Mouse (Mus musculus) midbrain, embryonic 16.5 days (tissue): Measurements from ENCODE around the gene Dtnbp1. TPM values are rescaled to one million over a fixed set of nuclear protein-coding genes. Genes with fewer than 3 reads are reported as not detected.

ENCODE experiments used
- ATAC-seq: fragments of 200-750 bp; cut with Nextera tagmentation; 2 replicates; pipeline ENCODE4 v1.8.0; 2017; ENCODE audit warnings: moderate TSS enrichment
- H3K27ac ChIP-seq: fragments of 300-500 bp; sonication (generic); 2 replicates; pipeline ENCODE4 v1.5.1; 2014; ENCODE audit warnings: mild to moderate bottlenecking, low read length, mixed read lengths
- H3K27me3 ChIP-seq: fragments of 300-500 bp; sonication (generic); 2 replicates; pipeline ENCODE4 v1.6.1; 2014; ENCODE audit warnings: low read depth, low read length, mixed read lengths; ENCODE audit not compliant: control insufficient read depth, insufficient read depth
- H3K36me3 ChIP-seq: fragments of 300-500 bp; sonication (generic); 2 replicates; pipeline ENCODE4 v1.6.1; 2014; ENCODE audit warnings: mild to moderate bottlenecking, low read length, moderate library complexity, mixed read lengths; ENCODE audit not compliant: control insufficient read depth, insufficient read depth
- H3K4me1 ChIP-seq: fragments of 300-500 bp; sonication (generic); 2 replicates; pipeline ENCODE4 v1.6.1; 2014; ENCODE audit warnings: mild to moderate bottlenecking, low read length, mixed read lengths; ENCODE audit not compliant: control insufficient read depth, insufficient read depth
- H3K4me2 ChIP-seq: fragments of 300-500 bp; sonication (generic); 2 replicates; pipeline ENCODE4 v1.6.1; 2014; ENCODE audit warnings: mild to moderate bottlenecking, low read length, mixed read lengths
- H3K4me3 ChIP-seq: fragments of 300-500 bp; sonication (generic); 2 replicates; pipeline ENCODE4 v1.5.1; 2014; ENCODE audit warnings: low read depth, mild to moderate bottlenecking, low read length, moderate library complexity, mixed read lengths
- H3K9ac ChIP-seq: fragments of 300-500 bp; sonication (generic); 2 replicates; pipeline ENCODE4 v1.6.1; 2014; ENCODE audit warnings: low read depth, low read length, mixed read lengths
- H3K9me3 ChIP-seq: fragments of 300-500 bp; sonication (generic); replicated peaks from 2 replicates; pipeline ENCODE4 v1.6.1; 2014; ENCODE audit warnings: mild to moderate bottlenecking, low read length, mixed read lengths; ENCODE audit not compliant: control insufficient read depth, poor library complexity, severe bottlenecking
- WGBS: fragments of 180-500 bp; shearing (Covaris S2); extraction: QIAGEN DNeasy Blood & Tissue Kit; methylation state at CpG from one replicate; pipeline ENCODE4 v1.1.7; 2014; 5-methylcytosine and 5-hydroxymethylcytosine counted together
- polyA plus RNA-seq: library from polyadenylated mRNA; unstranded; fragments of >200 nt; fragmentation: Nextera tagmentation; extraction: Ambion mirVana; gene quantifications from 2 replicates; pipeline ENCODE4 v1.2.1, GENCODE M21; 2015

The Dtnbp1 gene
- polyA plus RNA-seq, 1 experiment from 2014 or later, result 136 TPM

- H3K9me3 ChIP-seq, result no peaks in the 10 kb centered on the region
- WGBS, result under 1% methylated on average over 8 of the region's 8 CpGs
- H3K27ac ChIP-seq, result peak overlapping the region; percentile 96
- peak overlapping the region; percentile 57 for H3K4me3 ChIP-seq
- peaks cover 2% of the 10 kb centered on the region; the same call in 1 of the 2 replicates for H3K36me3 ChIP-seq
- peak overlapping the region; percentile 82 for H3K9ac ChIP-seq
- H3K4me2 ChIP-seq, result peak overlapping the region; percentile 54
- peaks cover 35% of the 10 kb centered on the region for H3K4me1 ChIP-seq
- peak; percentile 85 for ATAC-seq
- no peaks in the 10 kb centered on the region for H3K27me3 ChIP-seq
Measured at GRCm38 (mm10) chr13:44946880-44947635, 54.9 kb downstream of the Dtnbp1 start.

GRCm38 (mm10) chr13:44943618-44944017, 58.3 kb downstream of the Dtnbp1 start:
- H3K4me3 ChIP-seq, result no peak overlapping the region
- peaks cover 35% of the 10 kb centered on the region for H3K4me1 ChIP-seq
- no peak for ATAC-seq
- no peaks in the 10 kb centered on the region for H3K9me3 ChIP-seq
- no peaks in the 10 kb centered on the region for H3K27me3 ChIP-seq
- H3K36me3 ChIP-seq, result no peaks in the 10 kb centered on the region
- H3K27ac ChIP-seq, result no peak overlapping the region
- 70% methylated on average over 2 of the region's 2 CpGs for WGBS
- H3K4me2 ChIP-seq, result no peak overlapping the region
- no peak overlapping the region for H3K9ac ChIP-seq

GRCm38 (mm10) chr13:44939326-44940035, 62.5 kb downstream of the Dtnbp1 start:
- Histone ChIP-seq H3K9me3 (no peaks in the 10 kb centered on the region), H3K4me2 (no peak overlapping the region), H3K27ac (no peak overlapping the region), H3K36me3 (no peaks in the 10 kb centered on the region), H3K27me3 (no peaks in the 10 kb centered on the region), H3K9ac (no peak overlapping the region), H3K4me3 (no peak overlapping the region), H3K4me1 (peaks cover 18% of the 10 kb centered on the region)
- no peak for ATAC-seq
- WGBS, result 79% methylated on average over 8 of the region's 8 CpGs

- Histone ChIP-seq H3K27ac (no peak overlapping the region), H3K9me3 (no peaks in the 10 kb centered on the region), H3K27me3 (no peaks in the 10 kb centered on the region), H3K9ac (no peak overlapping the region), H3K4me2 (no peak overlapping the region), H3K4me1 (peaks cover 16% of the 10 kb centered on the region), H3K36me3 (no peaks in the 10 kb centered on the region), H3K4me3 (no peak overlapping the region)
- ATAC-seq, result no peak
- 89% methylated on average over 3 of the region's 3 CpGs for WGBS
Measured at GRCm38 (mm10) chr13:44937681-44938080, 64.3 kb downstream of the Dtnbp1 start.

- Histone ChIP-seq H3K9ac (no peak overlapping the region), H3K27ac (no peak overlapping the region), H3K4me3 (no peak overlapping the region), H3K27me3 (no peaks in the 10 kb centered on the region), H3K4me2 (no peak overlapping the region), H3K36me3 (no peaks in the 10 kb centered on the region), H3K9me3 (no peaks in the 10 kb centered on the region), H3K4me1 (peaks cover 18% of the 10 kb centered on the region)
- ATAC-seq, result no peak
- 21% methylated on average over 7 of the region's 7 CpGs for WGBS
Measured at GRCm38 (mm10) chr13:44933575-44933974, 68.4 kb downstream of the Dtnbp1 start.

GRCm38 (mm10) chr13:44932307-44933264, 69.4 kb downstream of the Dtnbp1 start:
- Histone ChIP-seq H3K36me3 (no peaks in the 10 kb centered on the region), H3K27ac (no peak overlapping the region), H3K27me3 (no peaks in the 10 kb centered on the region), H3K4me3 (no peak overlapping the region), H3K4me1 (peaks cover 18% of the 10 kb centered on the region), H3K9ac (no peak overlapping the region), H3K9me3 (no peaks in the 10 kb centered on the region), H3K4me2 (no peak overlapping the region)
- ATAC-seq, result no peak
- WGBS, result 67% methylated on average over 18 of the region's 18 CpGs

GRCm38 (mm10) chr13:44926311-44926710, 75.6 kb downstream of the Dtnbp1 start:
- 83% methylated on average over 2 of the region's 2 CpGs for WGBS
- no peak for ATAC-seq
- H3K27me3 ChIP-seq, result no peaks in the 10 kb centered on the region
- peaks cover 25% of the 10 kb centered on the region for H3K36me3 ChIP-seq
- H3K4me1 ChIP-seq, result no peaks in the 10 kb centered on the region
- no peak overlapping the region for H3K27ac ChIP-seq
- no peak overlapping the region for H3K9ac ChIP-seq
- no peak overlapping the region for H3K4me2 ChIP-seq
- H3K9me3 ChIP-seq, result no peaks in the 10 kb centered on the region
- no peak overlapping the region for H3K4me3 ChIP-seq

GRCm38 (mm10) chr13:44925173-44925572, 76.8 kb downstream of the Dtnbp1 start:
- 92% methylated on average over 2 of the region's 2 CpGs for WGBS
- no peak overlapping the region for H3K4me3 ChIP-seq

More at GRCm38 (mm10) chr13:44925173-44925572, 76.8 kb downstream of the Dtnbp1 start:
- no peaks in the 10 kb centered on the region for H3K4me1 ChIP-seq
- ATAC-seq, result no peak
- no peaks in the 10 kb centered on the region for H3K9me3 ChIP-seq
- H3K9ac ChIP-seq, result no peak overlapping the region
- H3K4me2 ChIP-seq, result no peak overlapping the region
- H3K27ac ChIP-seq, result no peak overlapping the region
- H3K36me3 ChIP-seq, result peaks cover 25% of the 10 kb centered on the region
- no peaks in the 10 kb centered on the region for H3K27me3 ChIP-seq
